Mouse (Mus musculus) left cerebral cortex, postnatal 25 days (tissue): Measurements from ENCODE around the gene Denr. TPM values are rescaled to one million over a fixed set of nuclear protein-coding genes. Genes with fewer than 3 reads are reported as not detected.

Source experiments
- DNase-seq, 2 experiments: peaks; one replicate each; pipeline ENCODE4 v3.0.0; 2022; ENCODE audit warnings: low spot score in 2 of 2, mixed read lengths in 1 of 2
- intact Hi-C: fragments of 180-260 bp; cut with DNase I; formaldehyde crosslinking; loops from one replicate; pipeline ENCODE4 v1.15.1; 2025
- total RNA-seq, 2 experiments: library from RNA; stranded (reverse); gene quantifications; 2 replicates each; pipeline ENCODE4 v1.2.3; 2021

Denr gene
- 10 to 100 TPM; 64.4 to 73.6 TPM for total RNA-seq

- intact Hi-C loops = loop anchor here (1.0 to 5.0 kb wide), 3 partner anchors 80 to 280 kb away; partner anchors contain the start of genes Kntc1 and Rsrc2
- peak; percentile 98 to 99 for DNase-seq
Observed at GRCm38 (mm10) chr5:123906976-123907630, at the start of gene Denr. Gene Denr, plus strand, starts transcription at chr5:123907175.

DNA sequence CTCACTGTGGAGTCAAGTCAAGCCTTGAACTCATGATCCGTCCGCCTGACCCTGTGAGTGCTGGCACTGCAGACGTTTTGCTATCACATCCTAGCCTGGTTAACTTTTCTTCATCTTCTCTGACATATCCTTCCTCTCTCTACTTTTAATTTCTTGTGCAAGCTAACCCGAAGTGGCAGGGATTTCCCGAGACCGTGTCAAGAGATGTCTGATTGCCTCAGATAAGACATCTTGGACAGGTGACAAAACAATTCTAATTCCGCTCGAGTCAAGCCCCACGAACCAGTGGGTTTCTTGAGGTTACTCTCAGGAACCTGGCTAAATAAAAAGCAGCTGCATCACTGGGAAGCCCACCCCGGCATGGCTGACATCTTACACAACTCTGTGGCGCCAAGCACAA, 48.2 kb upstream of the Denr start:
- intact Hi-C loops = no loop called here
- DNase-seq = no peak

- intact Hi-C loops = no loop called here
- peak in 1 of 2 experiments; percentile 20 for DNase-seq
Observed at GRCm38 (mm10) chr5:123862374-123863350, 44.3 kb upstream of the Denr start.

- DNase-seq = no peak
- intact Hi-C loops = no loop called here
Observed at GRCm38 (mm10) chr5:123863934-123864333, 43.0 kb upstream of the Denr start.

DNA sequence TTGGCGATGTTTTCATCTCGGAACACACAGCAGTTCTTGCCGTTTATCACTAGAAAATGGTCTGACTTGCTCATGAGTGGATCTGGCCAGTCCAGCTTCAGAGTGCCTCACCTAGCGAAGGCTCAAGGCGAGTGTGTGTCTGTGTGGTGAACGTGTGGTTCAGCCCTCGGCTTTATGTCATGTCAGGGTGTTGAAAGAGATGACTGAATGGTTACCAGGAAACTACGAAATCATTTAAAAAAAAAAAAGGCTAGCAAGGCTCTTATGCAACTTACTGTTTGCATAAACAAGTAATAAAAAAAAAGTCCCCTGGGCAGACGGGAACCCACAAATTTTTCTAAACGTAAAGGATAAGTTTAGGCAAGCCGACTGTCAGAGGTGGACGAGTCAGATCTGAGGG, 41.6 kb upstream of the Denr start, which contains the start of gene Hcar2:
Gene Hcar2 (minus strand): TSS at position 135 of the 400 bp plus-strand sequence.
- intact Hi-C loops = no loop called here
- DNase-seq = no peak

DNA sequence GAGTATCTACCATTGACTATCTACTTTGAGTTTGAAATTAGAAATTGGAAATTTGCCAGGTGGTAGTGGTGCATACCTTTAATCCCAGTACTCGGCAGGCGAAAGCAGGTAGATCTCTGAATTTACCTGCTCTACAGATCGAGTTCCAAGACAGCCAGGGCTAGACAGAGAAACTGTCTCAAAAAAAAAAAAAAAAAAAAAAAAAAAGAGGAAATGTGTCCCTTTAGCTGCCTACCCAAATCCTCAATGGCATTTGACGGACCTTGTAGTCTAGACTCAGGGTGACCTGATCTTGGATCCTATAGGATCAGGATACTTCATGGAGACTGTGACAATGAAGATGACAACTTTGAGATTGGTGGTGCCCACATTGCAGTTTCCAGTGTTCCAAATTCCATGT, 40.5 kb upstream of the Denr start:
- intact Hi-C loops = no loop called here
- DNase-seq = no peak

- intact Hi-C loops = no loop called here
- no peak for DNase-seq
Observed at GRCm38 (mm10) chr5:123869615-123870014, 37.4 kb upstream of the Denr start.

- intact Hi-C loops = no loop called here
- DNase-seq = no peak
Observed at GRCm38 (mm10) chr5:123874177-123874576, 32.8 kb upstream of the Denr start.

DNA sequence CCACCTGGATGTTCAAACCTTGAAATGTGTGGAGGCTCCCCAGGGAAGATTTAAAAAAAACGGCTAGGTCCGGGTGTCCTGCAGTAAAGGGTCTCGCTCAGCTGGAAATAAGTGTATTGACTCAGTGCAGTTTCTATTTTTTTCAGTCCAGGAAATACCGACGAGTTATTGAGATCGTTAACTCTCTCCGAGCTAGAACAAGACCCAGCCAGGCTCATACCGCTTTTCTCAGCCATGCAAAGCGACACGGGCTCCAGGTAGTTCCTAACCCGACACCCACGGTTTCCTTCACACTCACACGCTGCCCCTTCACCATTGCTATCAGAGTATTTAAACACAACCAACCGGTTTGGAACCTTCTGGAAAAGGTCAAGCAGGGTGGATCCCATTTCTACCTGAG, 28.9 kb upstream of the Denr start:
- intact Hi-C loops = no loop called here

DNA sequence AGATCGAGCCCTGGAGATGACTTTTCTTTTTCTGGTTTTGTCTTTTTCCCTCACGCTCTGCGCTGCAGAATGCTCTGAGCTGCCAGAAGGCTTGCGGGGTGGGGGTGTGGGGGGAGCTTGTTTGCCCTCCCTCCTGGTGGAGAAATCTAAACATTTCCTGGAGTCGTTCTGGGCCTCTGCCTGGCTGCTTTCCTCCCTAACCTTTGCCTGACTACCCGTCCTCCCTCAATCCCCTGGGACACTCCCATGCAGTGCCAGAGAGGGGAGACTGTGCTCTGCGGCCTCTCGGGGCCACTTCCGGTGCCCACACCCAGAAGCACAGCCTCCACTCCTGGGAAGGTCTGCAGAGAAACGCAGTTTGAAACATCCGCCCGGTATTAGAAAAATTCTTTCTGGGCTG, 27.0 kb upstream of the Denr start, which contains the start of gene Hcar1:
Gene Hcar1 (minus strand): TSS at position 93 of the 400 bp plus-strand sequence.
- DNase-seq = no peak
- intact Hi-C loops = no loop called here

More for the DNA sequence above, 28.9 kb upstream of the Denr start:
- DNase-seq = no peak

DNA sequence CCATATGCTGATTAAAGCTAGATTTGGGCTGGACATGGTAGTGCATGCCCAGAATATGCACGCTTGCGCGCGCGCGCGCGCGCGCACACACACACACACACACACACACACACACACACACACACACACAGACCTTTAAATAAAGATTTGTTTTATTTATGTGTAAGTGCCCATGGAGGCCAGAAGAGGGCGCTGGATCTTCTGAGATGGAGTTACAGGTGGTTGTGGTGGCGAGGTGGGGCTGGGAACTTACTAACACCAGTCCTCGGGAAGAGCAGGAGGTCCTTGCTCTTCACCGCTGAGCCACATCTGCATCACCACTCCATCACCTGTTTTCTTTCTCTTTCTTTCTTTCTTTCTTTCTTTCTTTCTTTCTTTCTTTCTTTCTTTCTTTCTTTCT, 26.2 kb upstream of the Denr start:
- DNase-seq = no peak
- intact Hi-C loops = no loop called here

DNA sequence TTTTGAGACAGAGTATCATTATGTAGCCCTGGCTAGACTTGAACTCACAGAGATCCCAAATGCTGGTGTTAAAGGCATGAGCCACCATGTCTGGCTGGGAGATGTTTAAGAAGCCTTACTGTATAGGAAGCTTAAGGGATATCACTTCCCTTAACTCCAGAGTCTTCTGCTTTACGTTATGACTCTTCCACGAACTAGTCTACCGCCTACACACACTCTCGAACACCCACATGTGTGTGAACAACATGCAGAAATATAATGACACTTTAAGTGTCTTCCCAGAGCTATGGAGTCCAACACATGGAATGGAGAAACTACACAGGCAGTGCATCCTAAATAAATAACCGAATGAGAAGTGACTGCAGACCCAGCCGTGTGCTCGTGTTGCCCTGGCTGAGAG, 23.1 kb upstream of the Denr start:
- intact Hi-C loops = no loop called here
- peak in 1 of 2 experiments; percentile 72 for DNase-seq

- intact Hi-C loops = no loop called here
- no peak for DNase-seq
Observed at GRCm38 (mm10) chr5:123884332-123884731, 22.6 kb upstream of the Denr start.

GRCm38 (mm10) chr5:123886365-123886764, 20.6 kb upstream of the Denr start:
- intact Hi-C loops = no loop called here

DNA sequence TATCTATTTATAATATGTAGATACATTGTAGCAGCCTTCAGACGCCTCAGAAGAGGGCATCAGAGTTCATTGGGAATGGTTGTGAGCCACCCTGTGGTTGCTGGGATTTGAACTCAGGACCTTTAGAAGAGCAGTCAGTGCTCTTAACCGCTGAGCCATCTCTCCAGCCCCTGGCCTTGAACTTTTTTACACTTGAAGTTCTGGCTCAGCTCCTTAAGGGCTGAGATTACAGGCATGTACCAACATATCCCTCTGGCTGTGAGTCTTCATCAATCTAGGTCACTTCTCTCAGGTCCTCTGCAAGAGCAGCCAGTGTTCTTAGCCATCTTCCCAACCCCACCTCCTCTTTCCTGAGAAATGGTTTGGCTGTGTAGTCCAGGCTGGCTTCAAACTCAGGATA, 16.7 kb upstream of the Denr start:
- intact Hi-C loops = no loop called here
- no peak for DNase-seq

More at GRCm38 (mm10) chr5:123886365-123886764, 20.6 kb upstream of the Denr start:
- DNase-seq = no peak

- intact Hi-C loops = no loop called here
- DNase-seq = no peak
Observed at GRCm38 (mm10) chr5:123890987-123891386, 16.0 kb upstream of the Denr start.

- intact Hi-C loops = no loop called here
- DNase-seq = peak; percentile 39 to 50
Observed at GRCm38 (mm10) chr5:123891669-123892068, 15.3 kb upstream of the Denr start.

- intact Hi-C loops = no loop called here
- no peak for DNase-seq
Observed at GRCm38 (mm10) chr5:123893520-123893919, 13.5 kb upstream of the Denr start.

- intact Hi-C loops = no loop called here
- no peak for DNase-seq
Observed at GRCm38 (mm10) chr5:123896395-123896794, 10.6 kb upstream of the Denr start.

- DNase-seq = peak in 1 of 2 experiments; percentile 31
- intact Hi-C loops = no loop called here
Observed at GRCm38 (mm10) chr5:123897352-123897751, 9.6 kb upstream of the Denr start.
